Comparison of ENCODE assay signal across 9 mouse cellular contexts in the genomic region with DNA sequence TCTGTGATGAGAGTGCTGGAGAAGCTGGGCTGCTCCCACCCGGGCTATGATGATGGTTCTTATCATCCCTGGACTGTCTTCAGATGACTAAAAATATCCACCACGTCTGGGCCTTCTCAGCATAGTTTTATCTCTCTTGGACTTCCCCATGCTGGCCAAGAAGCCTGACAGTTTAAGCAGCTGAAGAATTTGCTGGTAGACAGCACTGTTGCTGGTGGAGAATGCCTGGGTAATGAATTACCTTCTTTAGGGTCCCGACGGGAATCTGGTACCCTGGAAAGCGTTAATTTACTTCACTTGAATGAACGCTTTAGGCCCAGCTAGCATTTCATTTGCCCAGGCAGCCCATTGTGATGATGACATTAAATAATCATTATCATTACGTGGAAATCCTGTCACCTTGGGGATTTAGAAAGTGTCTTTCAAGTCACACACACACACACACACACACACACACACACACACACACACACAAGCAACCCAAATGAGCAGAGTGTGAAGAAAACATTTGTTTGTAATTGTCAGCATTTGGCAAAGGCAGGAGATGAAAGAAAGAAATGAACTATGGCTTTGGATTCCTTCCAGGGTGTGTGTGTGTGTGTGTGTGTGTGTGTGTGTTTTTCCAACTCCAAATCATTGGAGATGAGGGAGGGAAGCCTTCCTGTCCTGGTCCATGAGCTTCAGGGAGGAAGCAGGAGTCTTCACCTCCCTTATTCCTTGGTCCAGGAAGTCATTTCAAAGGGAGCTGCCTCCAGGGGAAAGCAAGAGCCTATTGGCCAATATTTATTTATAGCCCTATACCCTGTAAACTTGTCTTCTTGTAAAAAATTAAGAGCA.
DNase-seq lines count a peak whose midpoint lies in the region; ATAC-seq and TF ChIP-seq lines count a peak whose summit lies in the region.
"Had no signal": no experiment of that assay in that cellular context is flagged by ENCODE, and none has a peak within 500 bp of the region (broad histone marks: within the 10 kb centered on the region; RNA-seq: fewer than 3 reads in every experiment).

No protein-coding gene starts in this region.

- DNase-seq in kidney, adult 11 months, result no peak
- peak; percentile 83 for DNase-seq in brain, embryonic 14.5 days (ENCODE audit: low read depth)
- no peak for DNase-seq in cerebellum, postnatal 25 days
- DNase-seq in left cerebral cortex, adult 2 months (ENCODE audit: extremely low spot score in 1 of 2, low spot score in 2 of 2), result no peak
- no peak for DNase-seq in layer of hippocampus, adult 11-12 months (ENCODE audit: low spot score)

- no peaks in the 10 kb centered on the region for H3K36me3 ChIP-seq in kidney, embryonic 14.5 days (ENCODE audit: control insufficient read depth, insufficient read depth, low read length)
- no peaks in the 10 kb centered on the region for H3K36me3 ChIP-seq in heart, embryonic 13.5 days
- H3K36me3 ChIP-seq in liver, embryonic 15.5 days (replicated peaks), result no peaks in the 10 kb centered on the region
- H3K36me3 ChIP-seq: limb, embryonic 12.5 days had no signal

- no peaks in the 10 kb centered on the region for H3K27me3 ChIP-seq in kidney, embryonic 14.5 days (ENCODE audit: control insufficient read depth, insufficient read depth, low read length)
- H3K27me3 ChIP-seq in heart, embryonic 13.5 days (replicated peaks), result no peaks in the 10 kb centered on the region
- H3K27me3 ChIP-seq in liver, embryonic 15.5 days, result no peaks in the 10 kb centered on the region
- H3K27me3 ChIP-seq: limb, embryonic 12.5 days had no signal

- no peak overlapping the region for H3K9ac ChIP-seq in kidney, embryonic 14.5 days (ENCODE audit: low read depth, low read length)
- no peak overlapping the region for H3K9ac ChIP-seq in heart, embryonic 13.5 days
- no peak overlapping the region for H3K9ac ChIP-seq in liver, embryonic 15.5 days
- H3K9ac ChIP-seq: limb, embryonic 12.5 days had no signal

- peak; percentile 95 for ATAC-seq in kidney, embryonic 14.5 days (ENCODE audit: low FRiP score, low TSS enrichment)
- no peak for ATAC-seq in heart, embryonic 13.5 days (ENCODE audit: extremely low read depth, insufficient number of reproducible peaks, low FRiP score, low TSS enrichment)
- ATAC-seq in liver, embryonic 15.5 days (ENCODE audit: insufficient read depth), result 0 out of 2 replicates have a peak, but pooled peaks have one; percentile 34

- TF ChIP-seq CTCF in brain, embryonic 14.5 days (IDR thresholded peaks at IDR 0.05; ENCODE audit: borderline replicate concordance, extremely low read depth, insufficient read depth, insufficient read length), result no peak
- TF ChIP-seq CTCF in left cerebral cortex, adult 2 months (IDR thresholded peaks at IDR 0.05), result no peak

- no peak overlapping the region for H3K4me3 ChIP-seq in kidney, embryonic 14.5 days (ENCODE audit: low read length)
- no peak overlapping the region for H3K4me3 ChIP-seq in heart, embryonic 13.5 days
- H3K4me3 ChIP-seq in liver, embryonic 15.5 days (replicated peaks), result no peak overlapping the region
- no peak overlapping the region for H3K4me3 ChIP-seq in left cerebral cortex, adult 2 months
- H3K4me3 ChIP-seq: limb, embryonic 12.5 days had no signal

- H3K4me2 ChIP-seq in kidney, embryonic 14.5 days (replicated peaks; ENCODE audit: low read depth, low read length), result no peak overlapping the region
- peak overlapping the region; percentile 37 for H3K4me2 ChIP-seq in heart, embryonic 13.5 days
- no peak overlapping the region for H3K4me2 ChIP-seq in liver, embryonic 15.5 days
- H3K4me2 ChIP-seq: limb, embryonic 12.5 days had no signal

- intact Hi-C loops in left cerebral cortex, adult 2 months (cut with DNase I), result loop anchor here (5.0 kb wide), 1 partner anchor 267 kb away; no protein-coding TSS in a partner anchor

- H3K9me3 ChIP-seq in kidney, embryonic 14.5 days (ENCODE audit: control insufficient read depth, low read length), result no peaks in the 10 kb centered on the region
- no peaks in the 10 kb centered on the region for H3K9me3 ChIP-seq in heart, embryonic 13.5 days
- no peaks in the 10 kb centered on the region for H3K9me3 ChIP-seq in liver, embryonic 15.5 days (replicated peaks)
- H3K9me3 ChIP-seq: limb, embryonic 12.5 days had no signal

- TF ChIP-seq POLR2A in brain, embryonic 14.5 days (IDR thresholded peaks at IDR 0.05; ENCODE audit: borderline replicate concordance, extremely low read depth, insufficient read depth, insufficient read length, poor library complexity, severe bottlenecking), result no peak

- peak overlapping the region; percentile 43; the same call in 1 of the 2 replicates for H3K27ac ChIP-seq in kidney, embryonic 14.5 days (ENCODE audit: low read depth, low read length)
- H3K27ac ChIP-seq in heart, embryonic 13.5 days (replicated peaks), result no peak overlapping the region
- H3K27ac ChIP-seq in liver, embryonic 15.5 days (replicated peaks), result no peak overlapping the region
- no peak overlapping the region for H3K27ac ChIP-seq in left cerebral cortex, adult 2 months
- H3K27ac ChIP-seq: limb, embryonic 12.5 days had no signal

- peaks cover 8% of the 10 kb centered on the region for H3K4me1 ChIP-seq in kidney, embryonic 14.5 days (ENCODE audit: control insufficient read depth, insufficient read depth, low read length)
- H3K4me1 ChIP-seq in heart, embryonic 13.5 days, result peaks cover 34% of the 10 kb centered on the region
- no peaks in the 10 kb centered on the region for H3K4me1 ChIP-seq in liver, embryonic 15.5 days (replicated peaks)

- WGBS in kidney, embryonic 14.5 days, result 18% methylated on average over 7 of the region's 7 CpGs
- 17% methylated on average over 7 of the region's 7 CpGs for WGBS in heart, embryonic 13.5 days
- 39% methylated on average over 7 of the region's 7 CpGs for WGBS in liver, embryonic 15.5 days (ENCODE audit: insufficient replicate concordance)
